Mouse (Mus musculus): ENCODE measurements around the gene Xrcc5. TPM values are rescaled to one million over a fixed set of nuclear protein-coding genes. Genes with fewer than 3 reads are reported as not detected.

Xrcc5 gene
- polyA plus RNA-seq, 1 experiment = 4.7 TPM

- H3K4me1 ChIP-seq (replicated peaks; ENCODE audit: control insufficient read depth, insufficient read depth, low read length) = no peaks in the 10 kb centered on the region
- 96% methylated on average over 4 of the region's 4 CpGs for WGBS
- DNase-seq = no peak
- no peak overlapping the region for H3K27ac ChIP-seq (ENCODE audit: control insufficient read depth, insufficient read depth, low read length)
- H3K4me3 ChIP-seq (ENCODE audit: control insufficient read depth, insufficient read depth, low read length) = no peak overlapping the region
- TF ChIP-seq CTCF (IDR thresholded peaks at IDR 0.05; ENCODE audit: borderline replicate concordance, control insufficient read depth, extremely low read depth, insufficient read depth, low read length, poor library complexity) = no peak
- TF ChIP-seq POLR2A (IDR thresholded peaks at IDR 0.05; ENCODE audit: control insufficient read depth, extremely low read depth, insufficient read depth, low read length, poor library complexity) = no peak
- no peaks in the 10 kb centered on the region for H3K36me3 ChIP-seq (ENCODE audit: control insufficient read depth, insufficient read depth, low read length)
- no peaks in the 10 kb centered on the region for H3K27me3 ChIP-seq (ENCODE audit: control insufficient read depth, insufficient read depth, low read length)
Measured at GRCm38 (mm10) chr1:72426456-72426855, 119.2 kb downstream of the Xrcc5 start.

- Histone ChIP-seq H3K27me3 (ENCODE audit: control insufficient read depth, insufficient read depth, low read length) (no peaks in the 10 kb centered on the region), H3K27ac (ENCODE audit: control insufficient read depth, insufficient read depth, low read length) (no peak overlapping the region), H3K4me3 (ENCODE audit: control insufficient read depth, insufficient read depth, low read length) (no peak overlapping the region), H3K36me3 (ENCODE audit: control insufficient read depth, insufficient read depth, low read length) (no peaks in the 10 kb centered on the region), H3K4me1 (replicated peaks; ENCODE audit: control insufficient read depth, insufficient read depth, low read length) (no peaks in the 10 kb centered on the region)
- TF ChIP-seq POLR2A (IDR thresholded peaks at IDR 0.05; ENCODE audit: control insufficient read depth, extremely low read depth, insufficient read depth, low read length, poor library complexity) = no peak
- no peak for TF ChIP-seq CTCF (IDR thresholded peaks at IDR 0.05; ENCODE audit: borderline replicate concordance, control insufficient read depth, extremely low read depth, insufficient read depth, low read length, poor library complexity)
- 92% methylated on average over 8 of the region's 8 CpGs for WGBS
- no peak for DNase-seq
Measured at GRCm38 (mm10) chr1:72428526-72428925, 121.3 kb downstream of the Xrcc5 start.

GRCm38 (mm10) chr1:72429107-72429807 is 122.0 kb downstream of the Xrcc5 start:
- 53% methylated on average over 7 of the region's 7 CpGs for WGBS
- no peak for TF ChIP-seq CTCF (IDR thresholded peaks at IDR 0.05; ENCODE audit: borderline replicate concordance, control insufficient read depth, extremely low read depth, insufficient read depth, low read length, poor library complexity)
- TF ChIP-seq POLR2A (IDR thresholded peaks at IDR 0.05; ENCODE audit: control insufficient read depth, extremely low read depth, insufficient read depth, low read length, poor library complexity) = no peak
- no peak for DNase-seq
- no peaks in the 10 kb centered on the region for H3K27me3 ChIP-seq (ENCODE audit: control insufficient read depth, insufficient read depth, low read length)
- H3K4me3 ChIP-seq (ENCODE audit: control insufficient read depth, insufficient read depth, low read length) = no peak overlapping the region
- H3K36me3 ChIP-seq (ENCODE audit: control insufficient read depth, insufficient read depth, low read length) = no peaks in the 10 kb centered on the region
- H3K4me1 ChIP-seq (replicated peaks; ENCODE audit: control insufficient read depth, insufficient read depth, low read length) = no peaks in the 10 kb centered on the region
- H3K27ac ChIP-seq (ENCODE audit: control insufficient read depth, insufficient read depth, low read length) = no peak overlapping the region

DNA sequence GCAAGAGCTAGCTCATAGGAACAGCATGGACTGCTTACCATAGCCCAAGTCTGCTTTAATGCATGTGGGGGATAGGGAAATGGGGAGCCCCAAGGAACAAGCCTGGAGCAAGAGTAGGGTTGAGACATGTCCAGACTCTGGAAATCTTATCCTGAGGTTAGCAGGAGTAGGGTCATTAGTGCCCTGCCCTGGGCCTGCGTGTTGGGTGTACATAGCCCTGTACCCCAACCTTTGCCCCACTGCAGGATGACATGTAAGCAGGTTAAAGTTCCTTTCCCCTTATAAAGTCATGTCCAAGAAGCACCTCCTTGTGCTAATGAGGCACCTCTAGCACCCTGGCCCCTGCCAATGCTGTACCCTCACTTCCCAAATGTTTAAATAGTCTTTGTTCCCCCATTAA is 125.4 kb downstream of the Xrcc5 start:
- TF ChIP-seq POLR2A (IDR thresholded peaks at IDR 0.05; ENCODE audit: control insufficient read depth, extremely low read depth, insufficient read depth, low read length, poor library complexity) (no peak), CTCF (IDR thresholded peaks at IDR 0.05; ENCODE audit: borderline replicate concordance, control insufficient read depth, extremely low read depth, insufficient read depth, low read length, poor library complexity) (no peak)
- H3K27me3 ChIP-seq (ENCODE audit: control insufficient read depth, insufficient read depth, low read length) = no peaks in the 10 kb centered on the region
- no peak overlapping the region for H3K27ac ChIP-seq (ENCODE audit: control insufficient read depth, insufficient read depth, low read length)
- DNase-seq = no peak
- 95% methylated on average over 1 of the region's 1 CpGs for WGBS
- H3K4me1 ChIP-seq (replicated peaks; ENCODE audit: control insufficient read depth, insufficient read depth, low read length) = no peaks in the 10 kb centered on the region
- H3K36me3 ChIP-seq (ENCODE audit: control insufficient read depth, insufficient read depth, low read length) = no peaks in the 10 kb centered on the region
- no peak overlapping the region for H3K4me3 ChIP-seq (ENCODE audit: control insufficient read depth, insufficient read depth, low read length)

DNA sequence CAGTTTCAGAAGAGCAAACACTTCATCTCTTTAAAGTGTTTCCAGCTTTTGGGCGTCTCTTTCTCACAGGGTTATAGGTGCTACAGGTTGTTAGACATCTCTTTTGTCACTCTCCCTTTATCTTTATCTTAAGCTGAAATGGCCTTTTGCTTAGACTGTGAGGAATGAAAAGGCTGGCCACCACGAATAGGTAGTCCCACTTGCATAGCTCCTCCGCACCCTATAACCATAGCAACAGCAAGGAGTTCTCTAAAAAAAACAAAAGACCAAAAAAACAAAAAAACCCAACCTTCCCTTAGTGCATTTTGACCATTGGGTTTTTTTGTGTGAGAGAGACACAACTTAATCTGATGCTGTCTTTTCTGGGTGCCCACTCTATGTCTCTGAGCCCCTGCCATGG is 127.3 kb downstream of the Xrcc5 start:
- no peak overlapping the region for H3K27ac ChIP-seq (ENCODE audit: control insufficient read depth, insufficient read depth, low read length)
- H3K4me1 ChIP-seq (replicated peaks; ENCODE audit: control insufficient read depth, insufficient read depth, low read length) = no peaks in the 10 kb centered on the region
- DNase-seq = no peak
- no peaks in the 10 kb centered on the region for H3K36me3 ChIP-seq (ENCODE audit: control insufficient read depth, insufficient read depth, low read length)
- WGBS = 86% methylated on average over 3 of the region's 3 CpGs
- no peaks in the 10 kb centered on the region for H3K27me3 ChIP-seq (ENCODE audit: control insufficient read depth, insufficient read depth, low read length)
- no peak overlapping the region for H3K4me3 ChIP-seq (ENCODE audit: control insufficient read depth, insufficient read depth, low read length)
- TF ChIP-seq POLR2A (IDR thresholded peaks at IDR 0.05; ENCODE audit: control insufficient read depth, extremely low read depth, insufficient read depth, low read length, poor library complexity) (no peak), CTCF (IDR thresholded peaks at IDR 0.05; ENCODE audit: borderline replicate concordance, control insufficient read depth, extremely low read depth, insufficient read depth, low read length, poor library complexity) (no peak)

GRCm38 (mm10) chr1:72436967-72437366 is 129.7 kb downstream of the Xrcc5 start:
- Histone ChIP-seq H3K27ac (ENCODE audit: control insufficient read depth, insufficient read depth, low read length) (no peak overlapping the region), H3K36me3 (ENCODE audit: control insufficient read depth, insufficient read depth, low read length) (no peaks in the 10 kb centered on the region), H3K27me3 (ENCODE audit: control insufficient read depth, insufficient read depth, low read length) (no peaks in the 10 kb centered on the region), H3K4me1 (replicated peaks; ENCODE audit: control insufficient read depth, insufficient read depth, low read length) (no peaks in the 10 kb centered on the region), H3K4me3 (ENCODE audit: control insufficient read depth, insufficient read depth, low read length) (no peak overlapping the region)
- DNase-seq = no peak
- 80% methylated on average over 5 of the region's 5 CpGs for WGBS
- TF ChIP-seq CTCF (IDR thresholded peaks at IDR 0.05; ENCODE audit: borderline replicate concordance, control insufficient read depth, extremely low read depth, insufficient read depth, low read length, poor library complexity) (no peak), POLR2A (IDR thresholded peaks at IDR 0.05; ENCODE audit: control insufficient read depth, extremely low read depth, insufficient read depth, low read length, poor library complexity) (no peak)

DNA sequence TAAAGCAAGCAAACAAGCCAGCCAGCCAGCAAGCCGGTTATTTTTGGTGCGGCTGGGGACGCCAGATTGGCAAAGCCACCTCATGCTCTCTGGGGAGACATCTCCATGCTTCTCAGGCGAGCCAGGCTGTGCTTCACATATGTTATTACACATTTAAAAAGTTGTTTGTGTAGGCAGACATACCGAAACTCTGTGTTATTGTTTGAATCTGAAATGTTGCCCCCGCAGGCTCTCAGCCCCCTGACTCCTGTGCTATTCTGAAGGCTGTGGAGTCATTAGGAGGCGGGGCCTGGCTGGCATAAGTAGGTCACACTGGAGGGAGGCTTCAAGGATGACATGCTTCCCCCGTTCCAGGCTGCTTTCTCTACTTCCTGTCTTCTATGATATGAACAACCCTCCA is 131.9 kb downstream of the Xrcc5 start:
- H3K36me3 ChIP-seq (ENCODE audit: control insufficient read depth, insufficient read depth, low read length) = no peaks in the 10 kb centered on the region
- no peaks in the 10 kb centered on the region for H3K4me1 ChIP-seq (replicated peaks; ENCODE audit: control insufficient read depth, insufficient read depth, low read length)
- no peak overlapping the region for H3K4me3 ChIP-seq (ENCODE audit: control insufficient read depth, insufficient read depth, low read length)
- no peak for TF ChIP-seq CTCF (IDR thresholded peaks at IDR 0.05; ENCODE audit: borderline replicate concordance, control insufficient read depth, extremely low read depth, insufficient read depth, low read length, poor library complexity)
- TF ChIP-seq POLR2A (IDR thresholded peaks at IDR 0.05; ENCODE audit: control insufficient read depth, extremely low read depth, insufficient read depth, low read length, poor library complexity) = no peak
- DNase-seq = no peak
- H3K27me3 ChIP-seq (ENCODE audit: control insufficient read depth, insufficient read depth, low read length) = no peaks in the 10 kb centered on the region
- H3K27ac ChIP-seq (ENCODE audit: control insufficient read depth, insufficient read depth, low read length) = no peak overlapping the region
- WGBS = 77% methylated on average over 8 of the region's 8 CpGs

Measured in thymus, adult 2 months (tissue).